17 mouse cellular contexts compared by ENCODE assay signal in genomic region chr16:77034329-77034728, GRCm38 (mm10). TPM values are rescaled to one million over a fixed set of nuclear protein-coding genes. Genes with fewer than 3 reads are reported as not detected.
DNase-seq lines count a peak whose midpoint lies in the region; ATAC-seq and TF ChIP-seq lines count a peak whose summit lies in the region.
"Had no signal": no experiment of that assay in that cellular context is flagged by ENCODE, and none has a peak within 500 bp of the region (broad histone marks: within the 10 kb centered on the region; RNA-seq: fewer than 3 reads in every experiment).

No protein-coding gene starts in this region.

- no peak for DNase-seq in frontal cortex, postnatal 25 days (ENCODE audit: low spot score in 2 of 2)
- peak; percentile 12 to 62 for DNase-seq in left cerebral cortex, postnatal 14 days (ENCODE audit: low spot score in 2 of 2)
- no peak for DNase-seq in left cerebral cortex, adult 8-10 months (ENCODE audit: low spot score in 2 of 2)
- peak; percentile 41 for DNase-seq in Muller cell, postnatal 12 days (ENCODE audit: inconsistent ontology term)
- DNase-seq in midbrain, postnatal 0 days (ENCODE audit: low spot score), result no peak
- no peak for DNase-seq in thymus, postnatal 0 days (ENCODE audit: low spot score)
- DNase-seq: adrenal gland, postnatal 14 days; cerebellum, adult 18-20 months; gastrocnemius, postnatal 14 days had no signal

- H3K4me3 ChIP-seq in midbrain, postnatal 0 days (ENCODE audit: low read depth, low read length), result no peak overlapping the region
- H3K4me3 ChIP-seq: embryonic facial prominence, embryonic 10.5 days; forebrain, embryonic 13.5 days; heart, embryonic 12.5 days; hindbrain, embryonic 10.5 days had no signal

- H3K4me2 ChIP-seq in midbrain, postnatal 0 days (ENCODE audit: low read depth, low read length, poor library complexity, severe bottlenecking), result no peak overlapping the region
- H3K4me2 ChIP-seq: forebrain, embryonic 13.5 days; heart, embryonic 12.5 days; hindbrain, embryonic 14.5 days had no signal

- intact Hi-C loops in left cerebral cortex, postnatal 14 days (cut with DNase I), result loop anchor here (5.0 kb wide), 1 partner anchor 77 kb away; no protein-coding TSS in a partner anchor

- no peak overlapping the region for H3K27ac ChIP-seq in midbrain, postnatal 0 days (ENCODE audit: low read depth, low read length)
- H3K27ac ChIP-seq: embryonic facial prominence, embryonic 10.5 days; forebrain, embryonic 13.5 days; hindbrain, embryonic 10.5 days; hindbrain, embryonic 14.5 days had no signal

- TF ChIP-seq CTCF in midbrain, postnatal 0 days (IDR thresholded peaks at IDR 0.05), result no peak

- peak; percentile 88 for ATAC-seq in frontal cortex, adult (ENCODE audit: low TSS enrichment)
- peak; percentile 16; the same call in 1 of the 2 replicates for ATAC-seq in granulocyte monocyte progenitor cell, adult 5-6 weeks (replicated peaks; ENCODE audit: poor library complexity, severe bottlenecking)
- ATAC-seq in midbrain, postnatal 0 days (ENCODE audit: low FRiP score), result no peak
- ATAC-seq: forebrain, embryonic 13.5 days had no signal

- WGBS in midbrain, postnatal 0 days, result 76% methylated on average over 5 of the region's 5 CpGs

- H3K4me1 ChIP-seq in midbrain, postnatal 0 days (ENCODE audit: insufficient read depth, low read length), result peaks cover 4% of the 10 kb centered on the region; the same call in 1 of the 2 replicates

- H3K27me3 ChIP-seq in midbrain, postnatal 0 days (ENCODE audit: insufficient read depth, low read length), result no peaks in the 10 kb centered on the region
- H3K27me3 ChIP-seq: CH12.LX; forebrain, embryonic 13.5 days; heart, embryonic 12.5 days had no signal

- H3K9me3 ChIP-seq in midbrain, postnatal 0 days (ENCODE audit: low read length), result no peaks in the 10 kb centered on the region
- H3K9me3 ChIP-seq: embryonic facial prominence, embryonic 10.5 days; forebrain, embryonic 13.5 days; heart, embryonic 12.5 days; hindbrain, embryonic 10.5 days had no signal

- no peak overlapping the region for H3K9ac ChIP-seq in midbrain, postnatal 0 days (replicated peaks; ENCODE audit: low read length, poor library complexity, severe bottlenecking)
- H3K9ac ChIP-seq: forebrain, embryonic 13.5 days; heart, embryonic 12.5 days; hindbrain, embryonic 14.5 days had no signal

- peaks cover 9% of the 10 kb centered on the region; the same call in 1 of the 2 replicates for H3K36me3 ChIP-seq in midbrain, postnatal 0 days (ENCODE audit: insufficient read depth, low read length)

RNA-seq across cellular contexts. Expression of gene Usp25, which starts 20.8 kb away (rescaled TPM):
- 10 to 100 TPM; 24.4 to 34.1 TPM for total RNA-seq in left cerebral cortex, postnatal 14 days (2021)
- 10 to 100 TPM; 29.8 to 33.0 (median 31.8) TPM for total RNA-seq in left cerebral cortex, adult 8-10 months (2022)
- total RNA-seq in granulocyte monocyte progenitor cell, adult 5-6 weeks (2014; fragmentation: Nextera tagmentation), result 51.3 and 67.2 TPM in 2 replicates
- total RNA-seq in granulocyte monocyte progenitor cell, adult 5-6 weeks (2017), result 82.0 and 86.3 TPM in 2 replicates
- 12.6 and 21.9 TPM in 2 replicates for total RNA-seq in midbrain, postnatal 0 days (2014; rRNA removed)
- 6.1 and 6.8 TPM in 2 replicates for polyA plus RNA-seq in midbrain, postnatal 0 days (2015; fragmentation: Nextera tagmentation; extraction: Ambion mirVana)
- polyA plus RNA-seq in thymus, postnatal 0 days (2015; fragmentation: Nextera tagmentation; extraction: Ambion mirVana), result 34.5 and 41.7 TPM in 2 replicates

Comparison
In these comparisons a context has a peak if more than half of its experiments do, and no peak if none do; other contexts are left out.
1. DNase-seq: peak in left cerebral cortex, postnatal 14 days (2 of 2) and Muller cell, postnatal 12 days (single experiment); none in frontal cortex, postnatal 25 days (0 of 2), left cerebral cortex, adult 8-10 months (0 of 2), midbrain, postnatal 0 days (single experiment) and thymus, postnatal 0 days (single experiment).